Mouse (Mus musculus): ENCODE data around the gene Smarcd3. TPM values are rescaled to one million over a fixed set of nuclear protein-coding genes. Genes with fewer than 3 reads are reported as not detected.
A peak's percentile ranks its signal among the peaks of the same experiment; 100 is the strongest.

Gene Smarcd3
- polyA plus RNA-seq, 1 experiment from 2014 or later: 46.2 TPM

GRCm38 (mm10) chr5:24618921-24619320, 5.3 kb downstream of the Smarcd3 start:
- Histone ChIP-seq H3K4me1 (ENCODE audit: control insufficient read depth, insufficient read depth, low read length) (no peaks in the 10 kb centered on the region), H3K9me3 (replicated peaks; ENCODE audit: control insufficient read depth, low read length) (no peaks in the 10 kb centered on the region), H3K4me3 (ENCODE audit: low read depth, low read length) (no peak overlapping the region), H3K4me2 (ENCODE audit: low read depth, low read length) (no peak overlapping the region), H3K36me3 (replicated peaks; ENCODE audit: control insufficient read depth, insufficient read depth, low read depth, low read length) (no peaks in the 10 kb centered on the region), H3K27ac (replicated peaks; ENCODE audit: low read depth, low read length) (no peak overlapping the region), H3K27me3 (ENCODE audit: control insufficient read depth, insufficient read depth, low read length) (peaks cover 4% of the 10 kb centered on the region; the same call in 1 of the 2 replicates), H3K9ac (replicated peaks; ENCODE audit: low read length) (no peak overlapping the region)
- no peak for ATAC-seq (replicated peaks; ENCODE audit: insufficient number of reproducible peaks, low FRiP score, low TSS enrichment, low read depth)
- no peak for DNase-seq (ENCODE audit: low spot score)
- 81% methylated on average over 3 of the region's 3 CpGs for WGBS

- Histone ChIP-seq H3K9ac (replicated peaks; ENCODE audit: low read length) (no peak overlapping the region), H3K36me3 (replicated peaks; ENCODE audit: control insufficient read depth, insufficient read depth, low read depth, low read length) (no peaks in the 10 kb centered on the region), H3K27ac (replicated peaks; ENCODE audit: low read depth, low read length) (no peak overlapping the region), H3K9me3 (replicated peaks; ENCODE audit: control insufficient read depth, low read length) (no peaks in the 10 kb centered on the region), H3K27me3 (ENCODE audit: control insufficient read depth, insufficient read depth, low read length) (no peaks in the 10 kb centered on the region), H3K4me3 (ENCODE audit: low read depth, low read length) (no peak overlapping the region), H3K4me2 (ENCODE audit: low read depth, low read length) (no peak overlapping the region), H3K4me1 (ENCODE audit: control insufficient read depth, insufficient read depth, low read length) (no peaks in the 10 kb centered on the region)
- no peak for DNase-seq (ENCODE audit: low spot score)
- WGBS: 67% methylated on average over 6 of the region's 6 CpGs
- ATAC-seq (replicated peaks; ENCODE audit: insufficient number of reproducible peaks, low FRiP score, low TSS enrichment, low read depth): no peak
These were observed 9.1 kb downstream of the Smarcd3 start for GRCm38 (mm10) chr5:24615097-24615496.

- no peaks in the 10 kb centered on the region for H3K9me3 ChIP-seq (replicated peaks; ENCODE audit: control insufficient read depth, low read length)
- H3K4me3 ChIP-seq (ENCODE audit: low read depth, low read length): no peak overlapping the region
- no peaks in the 10 kb centered on the region for H3K36me3 ChIP-seq (replicated peaks; ENCODE audit: control insufficient read depth, insufficient read depth, low read depth, low read length)
- no peak overlapping the region for H3K27ac ChIP-seq (replicated peaks; ENCODE audit: low read depth, low read length)
- H3K27me3 ChIP-seq (ENCODE audit: control insufficient read depth, insufficient read depth, low read length): no peaks in the 10 kb centered on the region
- no peak overlapping the region for H3K9ac ChIP-seq (replicated peaks; ENCODE audit: low read length)
- no peak overlapping the region for H3K4me2 ChIP-seq (ENCODE audit: low read depth, low read length)
- WGBS: 69% methylated on average over 5 of the region's 5 CpGs
- H3K4me1 ChIP-seq (ENCODE audit: control insufficient read depth, insufficient read depth, low read length): no peaks in the 10 kb centered on the region
- ATAC-seq (replicated peaks; ENCODE audit: insufficient number of reproducible peaks, low FRiP score, low TSS enrichment, low read depth) (no peak), DNase-seq (ENCODE audit: low spot score) (no peak)
These were observed 11.9 kb downstream of the Smarcd3 start for GRCm38 (mm10) chr5:24612302-24612649.

- WGBS: 51% methylated on average over 7 of the region's 7 CpGs
- H3K4me3 ChIP-seq (ENCODE audit: low read depth, low read length): no peak overlapping the region
- H3K9ac ChIP-seq (replicated peaks; ENCODE audit: low read length): no peak overlapping the region
- no peaks in the 10 kb centered on the region for H3K27me3 ChIP-seq (ENCODE audit: control insufficient read depth, insufficient read depth, low read length)
- H3K4me1 ChIP-seq (ENCODE audit: control insufficient read depth, insufficient read depth, low read length): no peaks in the 10 kb centered on the region
- no peak overlapping the region for H3K27ac ChIP-seq (replicated peaks; ENCODE audit: low read depth, low read length)
- no peaks in the 10 kb centered on the region for H3K36me3 ChIP-seq (replicated peaks; ENCODE audit: control insufficient read depth, insufficient read depth, low read depth, low read length)
- no peaks in the 10 kb centered on the region for H3K9me3 ChIP-seq (replicated peaks; ENCODE audit: control insufficient read depth, low read length)
- no peak for DNase-seq (ENCODE audit: low spot score)
- 0 out of 2 replicates have a peak, but pooled peaks have one; percentile 29 for ATAC-seq (replicated peaks; ENCODE audit: insufficient number of reproducible peaks, low FRiP score, low TSS enrichment, low read depth)
- no peak overlapping the region for H3K4me2 ChIP-seq (ENCODE audit: low read depth, low read length)
These were observed 12.6 kb downstream of the Smarcd3 start for GRCm38 (mm10) chr5:24611366-24612301.

- H3K4me2 ChIP-seq (ENCODE audit: low read depth, low read length): no peak overlapping the region
- peaks cover 8% of the 10 kb centered on the region; the same call in 1 of the 2 replicates for H3K4me1 ChIP-seq (ENCODE audit: control insufficient read depth, insufficient read depth, low read length)
- ATAC-seq (replicated peaks; ENCODE audit: insufficient number of reproducible peaks, low FRiP score, low TSS enrichment, low read depth): no peak
- no peaks in the 10 kb centered on the region for H3K36me3 ChIP-seq (replicated peaks; ENCODE audit: control insufficient read depth, insufficient read depth, low read depth, low read length)
- H3K27me3 ChIP-seq (ENCODE audit: control insufficient read depth, insufficient read depth, low read length): no peaks in the 10 kb centered on the region
- no peaks in the 10 kb centered on the region for H3K9me3 ChIP-seq (replicated peaks; ENCODE audit: control insufficient read depth, low read length)
- no peak overlapping the region for H3K4me3 ChIP-seq (ENCODE audit: low read depth, low read length)
- H3K9ac ChIP-seq (replicated peaks; ENCODE audit: low read length): no peak overlapping the region
- no peak for DNase-seq (ENCODE audit: low spot score)
- H3K27ac ChIP-seq (replicated peaks; ENCODE audit: low read depth, low read length): no peak overlapping the region
- 56% methylated on average over 5 of the region's 5 CpGs for WGBS
These were observed 14.8 kb downstream of the Smarcd3 start for GRCm38 (mm10) chr5:24609388-24609787.

- WGBS: 17% methylated on average over 14 of the region's 14 CpGs
- H3K4me1 ChIP-seq (ENCODE audit: control insufficient read depth, insufficient read depth, low read length): peaks cover 21% of the 10 kb centered on the region
- DNase-seq (ENCODE audit: low spot score) (no peak), ATAC-seq (replicated peaks; ENCODE audit: insufficient number of reproducible peaks, low FRiP score, low TSS enrichment, low read depth) (no peak)
- H3K27me3 ChIP-seq (ENCODE audit: control insufficient read depth, insufficient read depth, low read length): no peaks in the 10 kb centered on the region
- no peaks in the 10 kb centered on the region for H3K36me3 ChIP-seq (replicated peaks; ENCODE audit: control insufficient read depth, insufficient read depth, low read depth, low read length)
- H3K4me3 ChIP-seq (ENCODE audit: low read depth, low read length): no peak overlapping the region
- H3K9me3 ChIP-seq (replicated peaks; ENCODE audit: control insufficient read depth, low read length): no peaks in the 10 kb centered on the region
- H3K27ac ChIP-seq (replicated peaks; ENCODE audit: low read depth, low read length): peak overlapping the region; percentile 61; the same call in 1 of the 2 replicates
- peak overlapping the region; percentile 47 for H3K4me2 ChIP-seq (ENCODE audit: low read depth, low read length)
- peak overlapping the region; percentile 74 for H3K9ac ChIP-seq (replicated peaks; ENCODE audit: low read length)
These were observed 18.1 kb downstream of the Smarcd3 start for GRCm38 (mm10) chr5:24605980-24606665.

- peaks cover 21% of the 10 kb centered on the region for H3K4me1 ChIP-seq (ENCODE audit: control insufficient read depth, insufficient read depth, low read length)
These were observed 18.8 kb downstream of the Smarcd3 start for GRCm38 (mm10) chr5:24605321-24605979.

More at GRCm38 (mm10) chr5:24605321-24605979, 18.8 kb downstream of the Smarcd3 start:
- peak overlapping the region; percentile 47 for H3K4me2 ChIP-seq (ENCODE audit: low read depth, low read length)
- WGBS: 9% methylated on average over 6 of the region's 6 CpGs
- peak overlapping the region; percentile 85 for H3K27ac ChIP-seq (replicated peaks; ENCODE audit: low read depth, low read length)
- no peaks in the 10 kb centered on the region for H3K9me3 ChIP-seq (replicated peaks; ENCODE audit: control insufficient read depth, low read length)
- no peak for ATAC-seq (replicated peaks; ENCODE audit: insufficient number of reproducible peaks, low FRiP score, low TSS enrichment, low read depth)
- H3K4me3 ChIP-seq (ENCODE audit: low read depth, low read length): peak overlapping the region; percentile 49
- peak overlapping the region; percentile 74 for H3K9ac ChIP-seq (replicated peaks; ENCODE audit: low read length)
- DNase-seq (ENCODE audit: low spot score): peak; percentile 36
- peaks cover 2% of the 10 kb centered on the region; the same call in 1 of the 2 replicates for H3K27me3 ChIP-seq (ENCODE audit: control insufficient read depth, insufficient read depth, low read length)
- no peaks in the 10 kb centered on the region for H3K36me3 ChIP-seq (replicated peaks; ENCODE audit: control insufficient read depth, insufficient read depth, low read depth, low read length)
